Mouse (Mus musculus): ENCODE results near the gene Lrif1.
A peak's percentile ranks its signal among the peaks of the same experiment; 100 is the strongest.
"Not testable (repeated sequence)": the region's sequence is repeated elsewhere in the genome, so short reads cannot be mapped to it uniquely, and the experiment has no call there.

Gene Lrif1

GRCm38 (mm10) chr3:106684830-106685229 lies at the start of gene Lrif1:
Gene Lrif1, plus strand, starts transcription at chr3:106684987.
- DNase-seq (ENCODE audit: low spot score): peak; percentile 70

GRCm38 (mm10) chr3:106672811-106673210 lies 12.0 kb upstream of the Lrif1 start:
- not testable (repeated sequence) for DNase-seq (ENCODE audit: low spot score)

- no peak for DNase-seq (ENCODE audit: low spot score)
These were observed 594 bp downstream of the Lrif1 start for GRCm38 (mm10) chr3:106685381-106685780.

GRCm38 (mm10) chr3:106721397-106722027 lies 36.7 kb downstream of the Lrif1 start:
- peak; percentile 97 for DNase-seq (ENCODE audit: low spot score)

- DNase-seq (ENCODE audit: low spot score): peak; percentile 85
These were observed 37.5 kb downstream of the Lrif1 start for GRCm38 (mm10) chr3:106722028-106722945.

GRCm38 (mm10) chr3:106755898-106756297 lies 71.1 kb downstream of the Lrif1 start:
- DNase-seq (ENCODE audit: low spot score): no peak

GRCm38 (mm10) chr3:106771834-106772233 lies 87.0 kb downstream of the Lrif1 start:
- DNase-seq (ENCODE audit: low spot score): no peak

GRCm38 (mm10) chr3:106785130-106785529 lies 100.3 kb downstream of the Lrif1 start:
- DNase-seq (ENCODE audit: low spot score): no peak

Data from testis, postnatal 10 days (tissue).